Mouse (Mus musculus) limb, embryonic 10.5 days (tissue): ENCODE measurements around the gene Cyp8b1. TPM values are rescaled to one million over a fixed set of nuclear protein-coding genes. Genes with fewer than 3 reads are reported as not detected.

Source experiments
- DNase-seq: peaks from one replicate; pipeline ENCODE4 v3.0.0-alpha.2; 2017; ENCODE audit warnings: low spot score
- H3K27ac ChIP-seq: fragments of 300-500 bp; sonication (generic); 2 replicates; pipeline ENCODE4 v1.5.1; 2016; ENCODE audit warnings: mild to moderate bottlenecking
- H3K27me3 ChIP-seq: fragments of 300-500 bp; sonication (generic); 2 replicates; pipeline ENCODE4 v1.6.1; 2016; ENCODE audit warnings: low read depth, mild to moderate bottlenecking; ENCODE audit not compliant: poor library complexity, severe bottlenecking
- H3K36me3 ChIP-seq: fragments of 300-500 bp; sonication (generic); 2 replicates; pipeline ENCODE4 v1.6.1; 2016; ENCODE audit warnings: mild to moderate bottlenecking, moderate library complexity
- H3K4me1 ChIP-seq: fragments of 300-500 bp; sonication (generic); 2 replicates; pipeline ENCODE4 v1.6.1; 2016
- H3K4me3 ChIP-seq: fragments of 300-500 bp; sonication (generic); 2 replicates; pipeline ENCODE4 v1.5.1; 2016; ENCODE audit warnings: mild to moderate bottlenecking, moderate library complexity
- H3K9me3 ChIP-seq: fragments of 300-500 bp; sonication (generic); replicated peaks from 2 replicates; pipeline ENCODE4 v1.6.1; 2016; ENCODE audit warnings: mild to moderate bottlenecking
- whole genome bisulfite sequencing: fragments of 180-500 bp; shearing (Covaris S2); methylation state at CpG from one replicate; pipeline ENCODE4 v1.1.7; 2016; 5-methylcytosine and 5-hydroxymethylcytosine counted together
- polyA plus RNA-seq: library from polyadenylated mRNA; unstranded; fragments of >200 nt; fragmentation: Nextera tagmentation; extraction: Ambion mirVana; gene quantifications from 2 replicates; pipeline ENCODE4 v1.2.1, GENCODE M21; 2016

Gene Cyp8b1
- polyA plus RNA-seq, 1 experiment from 2014 or later: not detected

DNA sequence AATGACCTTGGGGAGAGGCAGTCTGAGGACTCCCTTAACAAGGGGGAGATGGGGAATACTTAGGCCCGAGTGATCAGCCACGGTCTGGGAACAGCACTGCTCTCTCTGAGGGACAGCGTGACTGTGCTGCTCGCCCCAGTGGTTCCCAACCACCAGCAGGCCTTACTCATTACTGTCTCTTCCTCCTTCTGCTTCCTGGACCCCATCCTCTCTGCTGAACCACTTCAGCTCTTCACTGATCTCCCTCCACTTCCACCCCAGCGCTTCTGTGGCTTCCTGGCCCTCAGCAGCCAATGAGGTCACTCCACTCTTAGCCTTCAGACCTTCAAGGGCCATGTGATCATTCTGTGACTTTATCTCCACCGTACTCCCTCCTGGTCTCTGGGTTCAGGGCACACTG lies 6.5 kb downstream of the Cyp8b1 start:
- H3K27me3 ChIP-seq: 0 out of 2 replicates have a peak, but pooled peaks cover 5% of the 10 kb centered on the region
- H3K4me3 ChIP-seq: no peak overlapping the region
- WGBS: 77% methylated on average over 6 of the region's 6 CpGs
- no peaks in the 10 kb centered on the region for H3K4me1 ChIP-seq
- no peaks in the 10 kb centered on the region for H3K36me3 ChIP-seq
- H3K27ac ChIP-seq: no peak overlapping the region
- no peaks in the 10 kb centered on the region for H3K9me3 ChIP-seq
- DNase-seq: no peak

- 93% methylated on average over 17 of the region's 17 CpGs for whole genome bisulfite sequencing
- Histone ChIP-seq H3K27me3 (0 out of 2 replicates have a peak, but pooled peaks cover 5% of the 10 kb centered on the region), H3K36me3 (no peaks in the 10 kb centered on the region), H3K4me3 (no peak overlapping the region), H3K9me3 (no peaks in the 10 kb centered on the region), H3K4me1 (no peaks in the 10 kb centered on the region), H3K27ac (no peak overlapping the region)
- no peak for DNase-seq
These were observed 7.8 kb downstream of the Cyp8b1 start for GRCm38 (mm10) chr9:121908321-121908720.

DNA sequence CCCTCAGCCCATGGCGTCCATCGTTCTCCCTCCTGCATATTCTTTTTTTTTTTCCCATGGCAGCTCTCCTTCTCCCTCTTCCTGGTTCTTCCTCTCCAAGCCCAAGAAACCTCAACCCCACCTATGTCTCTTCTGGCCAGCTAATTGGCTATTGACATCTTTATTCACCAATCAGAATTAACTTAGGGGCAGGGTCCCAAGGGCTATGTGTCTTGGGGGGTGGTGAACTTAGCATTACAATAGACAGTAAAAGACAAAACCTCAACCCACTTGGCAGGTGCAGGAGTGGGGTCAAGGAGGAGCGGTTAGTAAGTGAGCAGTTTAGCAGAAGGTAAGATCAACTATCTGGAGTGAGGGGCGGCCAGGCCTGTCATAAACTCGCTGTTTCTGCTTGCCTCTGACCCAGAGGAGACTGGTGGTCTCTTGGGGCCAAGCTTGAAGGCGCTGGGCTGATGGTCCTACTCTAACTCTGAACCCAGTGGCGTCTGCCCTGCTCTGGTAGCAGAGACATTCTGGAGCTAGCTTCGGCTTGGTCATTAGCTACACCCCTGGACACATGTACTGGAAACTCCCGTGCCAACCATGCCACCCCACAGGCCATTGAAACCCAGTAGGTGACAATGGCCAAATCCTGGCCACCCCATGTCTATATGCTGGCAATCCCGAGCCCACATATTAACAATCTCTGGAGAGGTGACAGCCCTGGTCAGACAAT lies 8.6 kb downstream of the Cyp8b1 start:
- Histone ChIP-seq H3K9me3 (no peaks in the 10 kb centered on the region), H3K27me3 (0 out of 2 replicates have a peak, but pooled peaks cover 5% of the 10 kb centered on the region), H3K27ac (no peak overlapping the region), H3K4me1 (no peaks in the 10 kb centered on the region), H3K4me3 (no peak overlapping the region), H3K36me3 (no peaks in the 10 kb centered on the region)
- no peak for DNase-seq
- WGBS: 80% methylated on average over 10 of the region's 10 CpGs

DNA sequence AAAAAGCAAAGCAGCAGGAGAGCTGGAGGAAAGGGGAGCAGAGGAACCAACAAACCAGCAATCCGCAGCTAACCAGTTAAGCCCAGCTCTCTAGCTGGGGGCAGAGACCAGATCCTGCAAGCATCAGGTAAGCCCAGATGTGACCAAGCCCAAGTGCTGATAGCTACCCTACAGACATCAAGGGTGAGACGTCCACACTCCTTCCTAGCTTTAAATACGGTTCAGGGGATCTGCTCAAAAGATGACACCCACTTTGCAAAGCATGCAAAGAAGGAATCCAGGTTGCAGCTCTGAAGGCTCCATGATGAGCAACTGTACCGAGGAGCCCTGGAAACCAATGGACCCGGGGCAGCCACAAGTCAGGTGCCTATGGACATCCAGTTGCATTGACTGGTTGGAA lies 9.6 kb downstream of the Cyp8b1 start:
- 88% methylated on average over 5 of the region's 5 CpGs for WGBS

GRCm38 (mm10) chr9:121905556-121906185 lies 10.4 kb downstream of the Cyp8b1 start:
- H3K27me3 ChIP-seq: 0 out of 2 replicates have a peak, but pooled peaks cover 5% of the 10 kb centered on the region
- H3K27ac ChIP-seq: no peak overlapping the region
- no peaks in the 10 kb centered on the region for H3K9me3 ChIP-seq
- H3K36me3 ChIP-seq: no peaks in the 10 kb centered on the region
- H3K4me3 ChIP-seq: no peak overlapping the region
- no peaks in the 10 kb centered on the region for H3K4me1 ChIP-seq
- WGBS: 91% methylated on average over 4 of the region's 4 CpGs
- DNase-seq: no peak

More for the DNA sequence above, 9.6 kb downstream of the Cyp8b1 start:
- H3K27me3 ChIP-seq: 0 out of 2 replicates have a peak, but pooled peaks cover 5% of the 10 kb centered on the region
- no peaks in the 10 kb centered on the region for H3K9me3 ChIP-seq
- H3K4me3 ChIP-seq: no peak overlapping the region
- H3K36me3 ChIP-seq: no peaks in the 10 kb centered on the region
- H3K27ac ChIP-seq: no peak overlapping the region
- DNase-seq: no peak
- no peaks in the 10 kb centered on the region for H3K4me1 ChIP-seq

DNA sequence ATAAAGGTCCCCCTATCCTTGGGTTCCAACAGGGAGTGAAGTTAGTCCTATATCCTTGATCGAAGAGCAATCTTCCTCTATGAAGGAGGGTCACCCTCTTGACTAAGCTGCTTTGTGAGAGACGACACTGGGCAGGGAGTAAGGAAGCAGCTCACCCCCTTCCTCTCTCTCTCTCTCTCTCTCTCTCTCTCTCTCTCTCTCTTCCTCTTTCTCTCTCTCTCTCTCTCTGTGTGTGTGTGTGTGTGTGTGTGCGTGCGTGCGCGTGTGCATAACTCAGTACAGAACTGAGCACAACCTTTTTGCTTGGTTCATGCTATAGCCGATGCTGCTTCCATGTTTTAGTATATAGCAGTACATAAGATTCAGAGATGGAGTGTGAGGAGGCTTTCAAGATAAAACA lies 11.2 kb downstream of the Cyp8b1 start:
- H3K27ac ChIP-seq: no peak overlapping the region
- H3K27me3 ChIP-seq: 0 out of 2 replicates have a peak, but pooled peaks cover 5% of the 10 kb centered on the region
- H3K36me3 ChIP-seq: no peaks in the 10 kb centered on the region
- no peaks in the 10 kb centered on the region for H3K9me3 ChIP-seq
- H3K4me3 ChIP-seq: no peak overlapping the region
- DNase-seq: no peak
- 90% methylated on average over 7 of the region's 7 CpGs for WGBS
- no peaks in the 10 kb centered on the region for H3K4me1 ChIP-seq

DNA sequence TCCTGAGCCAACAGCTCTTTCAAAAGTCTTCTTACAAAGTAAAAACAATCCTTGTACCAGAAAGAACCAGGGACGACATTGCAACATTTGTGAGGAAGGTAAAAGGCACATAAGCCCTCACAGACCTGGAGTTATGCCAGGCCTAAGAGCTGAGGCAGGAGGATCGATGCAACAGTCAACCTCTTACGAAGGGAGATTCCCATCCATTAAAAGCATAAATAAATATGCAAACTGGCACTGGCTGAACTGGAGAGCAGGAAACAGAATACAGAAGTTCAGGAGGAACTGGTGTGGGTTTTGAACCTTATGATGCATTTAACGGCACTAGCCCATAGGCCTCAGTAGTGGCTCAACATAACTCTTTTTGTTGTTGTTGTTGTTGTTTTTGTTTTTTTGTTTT lies 11.8 kb downstream of the Cyp8b1 start:
- H3K9me3 ChIP-seq: no peaks in the 10 kb centered on the region
- no peaks in the 10 kb centered on the region for H3K4me1 ChIP-seq
- WGBS: 95% methylated on average over 4 of the region's 4 CpGs
- no peak for DNase-seq
- no peak overlapping the region for H3K4me3 ChIP-seq
- H3K27ac ChIP-seq: no peak overlapping the region
- H3K27me3 ChIP-seq: 0 out of 2 replicates have a peak, but pooled peaks cover under 1% of the 10 kb centered on the region
- no peaks in the 10 kb centered on the region for H3K36me3 ChIP-seq

DNA sequence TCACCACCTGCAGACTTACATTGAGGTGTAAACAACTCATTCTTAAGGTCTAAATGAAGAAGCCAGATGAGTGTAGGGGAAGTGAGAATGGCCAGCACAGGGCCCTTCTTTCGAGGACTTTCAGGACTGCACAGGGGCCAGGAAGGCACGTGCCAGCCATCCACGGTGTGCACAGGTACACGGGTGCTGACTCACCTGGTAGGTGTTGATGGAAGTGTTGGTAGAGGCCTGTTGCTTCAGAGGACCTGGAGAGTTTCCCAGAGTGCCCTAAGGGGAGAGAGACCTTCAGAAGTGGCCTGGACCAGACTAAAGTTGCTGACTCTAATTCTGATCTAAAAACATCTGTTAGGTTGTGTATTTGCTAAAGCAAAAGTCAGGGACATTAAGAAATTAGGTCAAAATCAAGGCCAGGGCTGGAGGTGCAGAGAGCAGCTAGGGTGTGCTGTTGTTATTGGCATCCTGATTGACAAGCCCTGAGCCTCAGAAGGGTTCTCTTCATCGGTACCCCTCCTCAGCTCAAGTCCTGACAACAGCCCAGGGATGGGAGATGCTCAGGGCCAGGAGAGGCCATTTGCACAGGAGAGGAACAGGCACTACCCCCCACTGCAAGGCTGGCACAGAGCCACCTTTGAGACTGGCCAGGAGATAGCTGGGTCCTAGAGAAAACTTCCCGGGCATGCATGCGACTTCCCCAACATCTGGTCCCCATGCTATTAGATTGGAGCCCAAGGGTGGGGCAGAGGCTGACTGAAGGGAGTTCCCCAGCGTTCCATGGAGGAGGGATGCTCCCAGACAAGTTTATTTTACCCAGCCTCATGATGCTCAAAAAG lies 12.4 kb downstream of the Cyp8b1 start:
- DNase-seq: no peak
- Histone ChIP-seq H3K36me3 (no peaks in the 10 kb centered on the region), H3K4me1 (no peaks in the 10 kb centered on the region), H3K27me3 (no peaks in the 10 kb centered on the region), H3K27ac (no peak overlapping the region), H3K4me3 (no peak overlapping the region), H3K9me3 (no peaks in the 10 kb centered on the region)
- 82% methylated on average over 8 of the region's 8 CpGs for WGBS

GRCm38 (mm10) chr9:121901710-121902700 lies 14.1 kb downstream of the Cyp8b1 start:
- H3K4me3 ChIP-seq: no peak overlapping the region
- no peaks in the 10 kb centered on the region for H3K4me1 ChIP-seq
- no peak overlapping the region for H3K27ac ChIP-seq
- H3K36me3 ChIP-seq: no peaks in the 10 kb centered on the region
- no peak for DNase-seq
- WGBS: 81% methylated on average over 5 of the region's 5 CpGs
- H3K9me3 ChIP-seq: no peaks in the 10 kb centered on the region
- H3K27me3 ChIP-seq: no peaks in the 10 kb centered on the region

DNA sequence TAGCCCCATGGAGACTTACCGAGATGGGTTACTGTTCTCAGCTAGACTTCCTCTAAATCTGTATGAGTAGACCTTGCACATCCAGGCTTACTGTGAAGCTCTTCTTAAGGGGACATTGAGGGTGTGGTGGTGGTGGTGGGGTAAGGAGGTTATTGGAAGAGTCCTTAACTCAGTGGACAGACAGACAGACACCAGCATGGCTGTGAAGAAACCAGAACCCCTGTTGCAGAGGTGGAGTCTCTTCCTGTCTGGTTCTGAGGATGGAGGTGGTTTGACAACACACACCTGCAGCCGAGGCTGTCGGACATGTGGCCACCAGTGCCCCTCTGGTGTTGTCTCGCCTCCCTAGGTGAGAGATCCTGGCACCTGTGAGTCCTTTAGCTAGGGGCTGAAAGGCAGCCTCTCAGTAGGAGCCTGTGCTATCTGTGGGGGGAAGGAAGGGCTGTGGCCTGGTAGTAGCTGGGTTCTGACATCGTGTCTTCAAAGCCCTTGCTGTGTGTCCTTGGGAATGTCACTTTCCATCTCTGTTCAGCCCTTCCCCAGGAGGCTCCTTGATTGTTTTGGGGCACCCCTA lies 15.7 kb downstream of the Cyp8b1 start:
- no peak overlapping the region for H3K4me3 ChIP-seq
- 85% methylated on average over 5 of the region's 5 CpGs for WGBS
- no peak for DNase-seq
- H3K4me1 ChIP-seq: no peaks in the 10 kb centered on the region
- H3K27me3 ChIP-seq: no peaks in the 10 kb centered on the region
- no peaks in the 10 kb centered on the region for H3K9me3 ChIP-seq
- H3K27ac ChIP-seq: no peak overlapping the region
- H3K36me3 ChIP-seq: no peaks in the 10 kb centered on the region

DNA sequence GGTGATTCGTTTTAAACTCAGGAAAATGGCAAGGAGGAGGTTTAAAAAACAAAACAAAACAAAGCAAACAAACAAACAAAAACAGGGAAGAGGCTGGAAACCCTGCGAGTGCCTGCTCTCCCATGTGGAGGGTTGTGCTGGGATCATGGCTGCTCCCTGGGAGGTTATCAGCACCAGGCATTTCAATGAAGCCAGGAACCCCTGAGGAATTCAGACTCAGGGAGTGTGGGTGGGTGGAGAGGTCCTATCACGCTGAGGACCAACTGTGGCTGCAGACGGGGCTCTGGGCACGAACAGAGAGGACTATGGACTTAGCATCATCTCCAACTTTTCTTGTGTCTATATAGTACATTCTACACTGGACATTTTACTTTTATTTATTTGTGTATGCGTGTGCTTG lies 16.8 kb downstream of the Cyp8b1 start:
- H3K27me3 ChIP-seq: no peaks in the 10 kb centered on the region
- no peak overlapping the region for H3K4me3 ChIP-seq
- no peak overlapping the region for H3K27ac ChIP-seq
- 75% methylated on average over 6 of the region's 6 CpGs for WGBS
- H3K4me1 ChIP-seq: no peaks in the 10 kb centered on the region
- DNase-seq: no peak
- no peaks in the 10 kb centered on the region for H3K9me3 ChIP-seq
- H3K36me3 ChIP-seq: no peaks in the 10 kb centered on the region

GRCm38 (mm10) chr9:121898245-121898644 lies 17.9 kb downstream of the Cyp8b1 start, which contains the start of gene Ackr2:
Gene Ackr2 (plus strand): TSS chr9:121898355.
- Histone ChIP-seq H3K36me3 (no peaks in the 10 kb centered on the region), H3K27ac (no peak within 1 kb of the TSS), H3K4me3 (no peak within 1 kb of the TSS), H3K27me3 (no peaks in the 10 kb centered on the region), H3K9me3 (no peaks in the 10 kb centered on the region), H3K4me1 (no peaks in the 10 kb centered on the region)
- no peak for DNase-seq
- WGBS: 81% methylated on average over 9 of the region's 9 CpGs
